Mouse (Mus musculus) left cerebral cortex, postnatal 36 days (tissue): Measurements from ENCODE around the gene Lrrc19. TPM values are rescaled to one million over a fixed set of nuclear protein-coding genes. Genes with fewer than 3 reads are reported as not detected.
"Not testable (repeated sequence)": the region's sequence is repeated elsewhere in the genome, so short reads cannot be mapped to it uniquely, and the experiment has no call there.

ENCODE experiments used
- DNase-seq, 2 experiments: peaks; one replicate each; pipeline ENCODE4 v3.0.0; 2021 to 2022; ENCODE audit warnings: low spot score in 2 of 2, mixed read lengths in 1 of 2
- intact Hi-C: fragments of 180-260 bp; cut with DNase I; formaldehyde crosslinking; loops from one replicate; pipeline ENCODE4 v1.15.1; 2025
- total RNA-seq, 2 experiments: library from RNA; stranded (reverse); gene quantifications; 2 replicates each; pipeline ENCODE4 v1.2.3; 2021

The Lrrc19 gene
- not detected for total RNA-seq

DNA sequence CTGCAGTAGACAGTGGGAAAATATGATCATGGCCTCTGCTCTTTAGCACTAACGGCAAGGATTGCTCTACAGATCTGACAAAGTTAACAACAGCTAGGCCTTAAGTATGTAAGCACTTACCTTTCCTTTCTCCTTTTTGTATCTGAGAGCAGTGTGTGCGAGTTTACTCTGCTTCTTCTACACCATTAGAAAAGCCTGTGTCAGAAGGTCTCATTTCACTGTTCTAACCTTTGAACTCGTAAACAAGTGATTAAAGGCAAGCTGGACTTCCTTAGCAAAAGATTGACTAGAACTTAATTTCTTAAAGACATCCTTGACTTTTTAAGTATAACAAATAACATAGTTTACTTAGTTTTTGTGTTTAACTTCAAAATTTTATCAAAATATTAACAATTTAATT lies at the start of gene Lrrc19:
TSS of gene Lrrc19 (minus strand) at position 225 of the 400 bp plus-strand sequence.
- DNase-seq: no peak
- intact Hi-C loops: no loop called here

DNA sequence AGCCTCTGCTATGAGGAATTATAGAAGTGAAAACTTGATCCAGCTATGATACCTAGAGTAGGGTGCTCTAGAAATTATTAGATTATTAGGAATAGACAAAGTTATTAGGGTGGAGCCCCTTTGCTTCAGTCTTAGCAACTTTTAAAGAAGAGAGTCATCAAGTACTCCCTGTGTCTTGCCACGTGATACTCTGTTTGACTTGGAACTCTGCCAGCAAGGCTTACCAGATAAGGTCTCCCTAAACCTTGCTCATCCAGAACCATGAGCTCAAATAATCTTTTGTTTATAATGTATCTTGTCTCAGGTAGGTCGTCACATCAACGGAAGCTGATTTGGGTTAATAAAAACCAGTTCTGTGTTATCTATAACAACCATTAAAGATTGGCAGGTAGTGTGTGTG lies 46.4 kb upstream of the Lrrc19 start:
- DNase-seq: no peak
- intact Hi-C loops: no loop called here

DNA sequence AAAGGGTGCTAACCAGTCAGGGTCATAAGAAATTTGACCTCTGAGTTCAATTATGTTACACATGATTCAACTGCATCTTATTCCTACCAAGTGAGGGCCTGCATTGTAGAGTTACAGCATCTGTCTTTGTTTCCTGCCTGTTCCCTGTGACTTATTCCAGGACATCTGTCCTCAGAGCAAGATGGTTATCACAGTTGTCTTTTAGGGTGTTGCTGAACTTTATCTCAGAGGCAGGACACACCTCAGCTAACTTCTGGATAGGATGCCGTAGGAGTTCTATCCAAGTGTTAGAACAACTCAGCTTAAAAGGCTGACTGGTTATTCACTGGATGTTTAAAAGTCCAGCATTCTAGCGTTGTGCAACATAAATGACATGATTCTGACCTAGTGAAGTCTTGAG lies 42.2 kb upstream of the Lrrc19 start:
- intact Hi-C loops: no loop called here
- DNase-seq: no peak

DNA sequence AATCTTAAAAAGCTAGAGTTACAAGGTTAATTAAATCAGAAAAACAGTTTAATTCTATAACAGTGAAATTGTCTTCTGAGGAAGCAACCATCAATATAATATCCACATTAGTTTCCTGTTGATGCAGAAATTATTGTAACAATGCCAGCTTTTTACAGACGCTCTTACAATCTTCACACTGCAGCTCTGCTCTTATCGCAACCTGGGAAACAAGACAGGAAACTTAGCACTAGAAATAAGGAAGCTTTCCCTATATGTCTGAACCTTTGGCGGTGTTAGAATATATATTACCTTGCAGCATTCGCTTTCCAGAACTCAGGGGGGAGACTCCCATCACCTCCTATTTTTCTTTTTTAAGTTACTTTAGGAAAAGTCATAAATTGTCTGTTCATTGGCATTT lies 41.1 kb upstream of the Lrrc19 start:
- intact Hi-C loops: no loop called here
- DNase-seq: no peak

DNA sequence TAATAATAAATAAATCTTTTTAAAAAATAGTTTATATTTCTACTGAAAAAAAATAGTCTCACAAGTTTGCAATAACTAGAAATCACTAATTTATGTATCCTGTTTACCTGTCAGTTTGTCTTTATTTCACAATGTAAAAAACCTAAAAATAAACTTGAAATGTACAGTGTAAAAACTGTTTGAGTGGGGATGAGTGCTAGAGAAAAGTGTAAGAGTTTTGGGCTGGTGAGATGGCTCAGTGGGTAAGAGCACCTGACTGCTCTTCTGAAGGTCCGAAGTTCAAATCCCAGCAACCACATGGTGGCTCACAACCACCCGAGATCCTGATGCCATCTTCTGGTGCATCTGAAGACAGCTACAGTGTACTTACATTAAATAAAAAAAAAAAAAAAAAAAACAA lies 39.9 kb upstream of the Lrrc19 start:
- DNase-seq: not testable (repeated sequence)

DNA sequence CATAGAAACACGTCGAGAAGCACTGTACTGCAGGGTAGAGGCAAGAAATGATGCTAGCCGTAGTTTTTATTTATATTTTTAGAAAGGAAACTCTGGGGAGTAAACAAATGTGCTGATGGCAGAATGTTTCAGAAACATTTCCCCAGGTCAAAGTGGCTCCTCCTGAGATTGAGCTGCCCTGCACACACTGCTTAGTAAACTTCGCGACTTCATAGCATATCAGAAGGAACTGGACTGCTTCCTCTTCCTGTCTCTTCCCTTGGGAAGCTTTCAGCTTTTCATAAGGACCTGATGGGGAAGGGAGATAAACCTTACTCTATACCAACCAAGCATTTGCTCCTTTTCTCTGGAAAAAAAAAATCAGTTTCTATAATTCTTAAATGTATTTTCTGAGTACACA lies 33.4 kb upstream of the Lrrc19 start:
- no peak for DNase-seq
- intact Hi-C loops: loop anchor here (10.0 kb wide), 1 partner anchor 221 kb away; no protein-coding TSS in a partner anchor

More for the DNA sequence above, 39.9 kb upstream of the Lrrc19 start:
- intact Hi-C loops: loop anchor here (10.0 kb wide), 1 partner anchor 215 kb away; no protein-coding TSS in a partner anchor

DNA sequence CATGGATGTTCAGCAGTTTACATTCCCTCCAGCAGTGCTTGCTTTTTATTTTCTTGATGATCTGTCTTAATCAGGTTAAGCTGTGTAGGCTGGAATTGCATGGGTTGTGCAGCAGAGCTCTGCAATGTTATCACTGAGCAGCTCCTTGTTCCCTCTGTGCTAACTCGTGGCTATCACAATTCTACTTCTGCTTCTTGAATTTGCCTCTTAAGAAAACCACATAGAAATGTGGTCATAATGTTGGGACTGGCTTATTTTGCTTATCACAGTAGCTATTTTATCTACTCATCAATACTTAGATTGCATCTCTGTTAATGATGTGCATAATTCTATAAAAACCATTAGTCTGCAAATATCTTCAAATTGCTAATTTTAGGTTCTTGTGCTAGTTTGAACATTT lies 32.1 kb upstream of the Lrrc19 start:
- intact Hi-C loops: loop anchor here (10.0 kb wide), 1 partner anchor 223 kb away; no protein-coding TSS in a partner anchor
- no peak for DNase-seq

DNA sequence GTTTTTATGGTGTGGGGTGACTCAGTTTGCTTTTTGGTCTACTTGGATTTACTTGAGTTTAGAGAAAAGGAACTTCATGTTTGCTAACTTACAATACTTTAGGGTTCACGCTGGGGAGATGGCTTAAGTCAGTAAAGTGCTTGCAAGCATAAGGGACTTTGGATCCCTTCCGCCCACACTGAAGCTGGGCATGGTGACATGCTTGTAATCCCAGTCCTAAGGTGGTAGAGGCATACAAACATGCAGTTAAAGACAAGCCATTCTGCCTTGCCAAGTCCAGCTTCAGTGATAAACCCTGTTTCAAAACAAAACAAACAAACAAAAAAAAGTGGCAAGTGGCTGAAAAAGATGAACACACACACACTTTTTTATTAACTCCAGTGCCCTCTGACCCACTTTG lies 31.2 kb upstream of the Lrrc19 start:
- intact Hi-C loops: loop anchor here (10.0 kb wide), 1 partner anchor 224 kb away; no protein-coding TSS in a partner anchor
- no peak for DNase-seq

DNA sequence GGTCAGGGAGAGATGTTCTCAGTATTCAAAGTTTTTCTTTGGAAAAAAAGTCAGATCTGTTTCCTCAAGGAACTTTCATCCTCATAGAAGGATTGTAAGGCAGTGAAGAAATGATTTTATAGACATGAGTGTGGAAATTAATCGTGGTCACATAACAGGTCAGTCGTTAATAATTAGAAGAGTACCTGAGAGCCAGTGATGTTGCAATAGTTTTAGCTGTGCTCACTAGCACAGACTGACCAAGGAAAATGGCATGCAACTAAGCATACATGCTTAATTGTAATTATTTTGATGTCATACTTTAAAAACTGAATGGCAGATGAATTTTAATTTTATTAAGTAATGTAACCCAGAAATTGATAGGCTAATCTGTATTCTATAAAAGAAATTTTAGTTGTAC lies 30.7 kb upstream of the Lrrc19 start:
- intact Hi-C loops: loop anchor here (10.0 kb wide), 1 partner anchor 224 kb away; no protein-coding TSS in a partner anchor
- no peak for DNase-seq

DNA sequence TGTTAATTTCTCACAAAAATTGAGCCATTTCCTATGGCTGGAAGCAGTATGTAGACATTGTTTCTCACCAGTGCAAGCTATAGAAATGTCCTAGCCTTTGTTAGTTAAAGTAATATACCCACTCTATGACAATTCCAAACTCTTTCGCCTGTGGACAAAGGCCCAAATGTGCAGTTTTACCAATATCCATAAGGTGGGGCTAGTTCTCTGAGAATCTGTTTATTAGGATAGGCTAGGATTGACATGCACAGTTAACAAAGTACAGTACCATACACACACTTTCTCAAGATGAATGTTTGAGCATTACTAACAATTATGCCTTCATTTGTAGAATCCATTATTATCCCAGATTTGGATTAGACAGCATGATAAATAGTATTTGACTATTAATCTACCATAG lies 19.8 kb upstream of the Lrrc19 start:
- no peak for DNase-seq
- intact Hi-C loops: no loop called here

DNA sequence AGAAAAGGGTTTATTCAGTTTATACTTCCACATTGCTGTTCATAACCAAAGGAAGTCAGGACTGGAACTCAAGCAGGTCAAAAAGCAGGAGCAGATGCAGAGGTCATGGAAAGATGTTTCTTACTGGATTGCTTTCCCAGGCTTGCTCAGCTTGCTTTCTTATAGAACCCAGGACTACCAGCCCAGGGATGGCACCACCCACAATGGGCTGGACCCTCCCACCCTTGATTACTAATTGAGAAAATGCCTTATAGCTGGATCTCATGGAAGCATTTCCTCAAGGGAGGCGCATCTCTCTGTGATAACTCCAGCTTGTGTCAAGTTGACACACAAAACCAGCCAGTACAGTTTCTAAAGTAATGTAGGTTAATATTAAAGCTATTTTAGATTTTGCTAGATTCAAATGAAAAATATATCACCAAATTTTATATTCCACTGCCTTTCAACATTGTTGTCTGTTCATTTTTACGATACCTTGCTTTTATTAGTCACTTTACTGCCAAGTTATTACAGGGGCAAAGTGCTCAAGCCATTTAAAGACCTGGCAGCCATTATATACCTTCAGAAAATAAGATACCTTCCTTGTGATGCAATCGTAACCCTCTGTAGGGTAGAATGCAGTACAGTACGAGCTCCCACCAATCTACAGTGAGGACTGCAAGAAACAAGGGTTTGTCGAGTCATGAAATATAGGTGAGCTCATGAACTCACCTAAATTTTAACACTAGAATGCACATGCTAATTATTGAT lies 657 bp upstream of the Lrrc19 start:
- intact Hi-C loops, DNase-seq: not testable (repeated sequence)

DNA sequence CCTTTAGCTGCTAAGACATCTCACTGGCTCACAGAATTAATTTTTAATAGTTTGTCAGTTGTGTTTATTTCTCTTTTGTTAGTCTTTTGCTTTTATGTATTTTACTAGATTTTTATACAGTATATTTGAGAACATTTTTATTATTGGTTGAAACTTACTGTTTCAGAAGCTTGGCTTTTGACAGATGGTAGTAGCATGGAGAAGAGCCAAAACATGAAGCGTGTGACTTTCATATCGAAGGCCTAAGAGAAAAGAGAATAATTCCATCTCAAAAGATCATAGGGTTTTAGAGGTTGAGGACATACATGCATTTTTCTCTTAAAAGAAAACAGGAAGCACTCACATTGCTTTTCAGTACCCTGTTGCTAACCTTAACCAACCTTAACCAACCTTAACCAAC lies 6.8 kb downstream of the Lrrc19 start:
- intact Hi-C loops: no loop called here

DNA sequence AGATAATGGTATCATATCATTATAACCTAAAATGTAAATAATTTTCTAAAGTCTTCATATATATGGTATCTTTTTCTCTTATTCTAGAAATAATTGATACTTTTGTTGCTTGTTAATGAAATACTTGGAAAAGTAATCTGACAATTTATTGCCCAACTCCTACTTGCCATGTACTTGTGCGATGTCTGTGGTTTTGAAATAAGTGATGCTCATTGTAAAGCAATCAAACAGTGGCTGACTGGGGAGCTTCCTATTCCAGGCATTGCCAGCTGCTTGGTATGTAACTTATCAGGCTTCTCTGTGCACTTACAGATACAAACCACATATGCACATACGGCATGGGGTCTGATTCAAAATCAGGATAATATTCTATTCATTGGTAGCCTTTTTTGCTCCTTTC lies 29.9 kb downstream of the Lrrc19 start:
- no peak for DNase-seq
- intact Hi-C loops: no loop called here

More for the DNA sequence above, 6.8 kb downstream of the Lrrc19 start:
- no peak for DNase-seq

DNA sequence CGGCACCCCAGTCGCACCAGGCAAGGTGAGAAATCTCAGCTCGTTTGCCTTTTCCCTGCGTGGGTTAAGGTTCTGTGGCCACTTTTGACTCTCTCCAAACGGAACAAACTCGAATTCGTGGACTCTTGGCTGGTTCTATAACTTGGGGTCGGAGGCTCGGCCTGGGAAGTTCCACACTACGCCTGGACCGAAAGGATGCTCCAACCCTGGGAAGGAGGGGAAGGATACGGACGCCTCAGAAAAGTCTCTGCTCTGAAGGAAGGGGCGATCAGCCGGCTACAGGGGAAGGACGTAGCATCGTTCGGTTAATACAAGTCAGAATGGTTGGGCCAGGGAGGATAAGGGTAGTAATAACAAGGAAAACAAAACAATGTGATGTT lies 35.3 kb downstream of the Lrrc19 start:
- DNase-seq: no peak
- intact Hi-C loops: no loop called here

DNA sequence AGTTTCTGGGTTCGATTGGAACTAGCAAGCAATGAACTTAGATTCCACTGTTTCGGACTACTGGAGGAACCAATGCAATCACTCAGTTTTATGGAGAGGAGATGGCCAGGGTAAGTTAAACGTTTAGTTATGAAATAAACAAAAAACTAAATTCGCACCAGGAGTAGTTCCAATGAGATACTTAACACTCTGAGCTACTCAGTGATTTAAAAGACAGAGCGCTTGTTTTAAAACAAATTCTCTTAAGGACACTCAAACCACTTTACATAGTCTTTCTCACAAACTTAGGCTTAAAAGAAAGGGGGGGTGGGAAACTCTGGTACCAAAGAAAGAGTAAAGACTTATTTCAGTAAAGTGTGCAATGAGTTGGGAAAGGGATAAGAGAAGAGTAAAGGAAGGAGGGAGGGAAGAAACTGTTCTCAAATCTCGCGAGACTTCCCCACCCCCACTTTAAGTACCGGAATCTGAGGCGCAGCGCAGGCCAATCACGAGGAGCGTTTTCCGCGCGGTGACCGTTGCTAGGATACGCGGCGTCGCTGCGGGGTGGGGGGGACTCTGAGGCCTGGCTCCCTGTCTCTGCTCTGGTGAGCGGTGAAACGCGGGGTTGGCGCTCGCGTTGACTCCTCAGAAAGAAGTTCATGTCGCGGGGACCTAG lies 35.8 kb downstream of the Lrrc19 start, which contains the start of gene Ift74:
TSS of gene Ift74 (plus strand) at position 520 of the 655 bp plus-strand sequence.
- peak; percentile 92 for DNase-seq
- intact Hi-C loops: no loop called here

DNA sequence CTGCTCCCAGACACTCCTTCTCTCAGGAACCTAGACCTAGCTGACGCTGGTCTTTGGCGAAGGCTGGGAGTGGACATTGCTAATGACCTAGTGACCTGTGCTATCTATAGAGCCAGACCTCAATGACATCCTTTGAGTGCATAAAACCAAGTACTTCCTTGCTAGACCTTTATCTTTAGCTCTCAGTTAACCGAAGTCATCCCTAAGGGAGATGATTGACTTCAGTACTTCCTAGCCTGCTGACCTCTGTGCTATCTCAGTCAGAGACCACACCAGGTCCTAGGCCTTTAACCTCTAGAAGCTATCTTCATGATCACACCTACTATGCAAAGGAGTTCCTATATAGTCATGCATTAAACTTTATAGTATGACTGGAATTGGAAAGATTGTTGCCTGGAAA lies 39.6 kb downstream of the Lrrc19 start:
- DNase-seq: no peak
- intact Hi-C loops: no loop called here

DNA sequence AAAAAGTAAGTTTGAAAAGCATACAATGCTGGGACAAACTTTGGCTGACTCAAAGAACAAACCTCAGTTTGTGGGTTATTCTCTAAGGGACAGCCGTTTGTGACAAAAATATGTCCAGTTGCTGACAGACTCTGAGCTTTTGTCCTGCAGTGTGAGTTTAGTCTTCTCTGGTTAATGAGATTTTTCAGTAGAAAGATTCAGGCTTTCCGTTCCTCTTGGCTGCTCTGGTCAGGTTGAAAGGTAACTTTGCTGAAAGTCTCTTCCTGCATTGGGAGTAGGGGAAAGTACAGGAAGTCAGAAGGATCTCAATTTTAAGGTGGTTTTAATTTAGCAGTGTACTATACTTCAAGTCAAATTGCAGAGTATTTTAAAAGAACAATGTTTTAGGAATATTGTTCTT lies 44.4 kb downstream of the Lrrc19 start:
- intact Hi-C loops: no loop called here
- no peak for DNase-seq

DNA sequence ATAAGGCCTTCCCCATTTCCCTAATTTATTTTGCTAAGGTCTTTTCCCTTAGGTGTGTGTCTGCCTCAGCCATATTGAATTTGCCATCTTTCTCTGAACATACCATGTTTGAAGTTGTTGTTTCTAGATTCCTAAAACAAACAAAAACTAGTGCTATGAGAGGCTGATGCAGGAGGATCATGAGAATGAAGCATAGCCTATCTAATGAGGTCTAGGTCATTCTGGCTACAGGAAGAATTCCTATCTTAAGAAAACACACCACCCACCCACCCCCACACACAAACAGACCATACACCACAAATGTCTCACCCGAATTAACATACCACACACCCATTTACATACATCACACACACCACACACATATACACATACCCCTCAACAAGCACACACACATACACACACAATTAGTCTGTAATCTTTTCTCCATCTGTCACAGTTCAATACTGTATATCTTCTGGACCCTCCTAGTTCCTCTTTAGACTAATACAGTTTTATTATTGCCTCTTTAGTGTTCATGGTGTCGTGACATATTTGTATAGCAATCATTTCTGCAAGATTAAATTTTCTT lies 45.4 kb downstream of the Lrrc19 start:
- no peak for DNase-seq
- intact Hi-C loops: no loop called here

DNA sequence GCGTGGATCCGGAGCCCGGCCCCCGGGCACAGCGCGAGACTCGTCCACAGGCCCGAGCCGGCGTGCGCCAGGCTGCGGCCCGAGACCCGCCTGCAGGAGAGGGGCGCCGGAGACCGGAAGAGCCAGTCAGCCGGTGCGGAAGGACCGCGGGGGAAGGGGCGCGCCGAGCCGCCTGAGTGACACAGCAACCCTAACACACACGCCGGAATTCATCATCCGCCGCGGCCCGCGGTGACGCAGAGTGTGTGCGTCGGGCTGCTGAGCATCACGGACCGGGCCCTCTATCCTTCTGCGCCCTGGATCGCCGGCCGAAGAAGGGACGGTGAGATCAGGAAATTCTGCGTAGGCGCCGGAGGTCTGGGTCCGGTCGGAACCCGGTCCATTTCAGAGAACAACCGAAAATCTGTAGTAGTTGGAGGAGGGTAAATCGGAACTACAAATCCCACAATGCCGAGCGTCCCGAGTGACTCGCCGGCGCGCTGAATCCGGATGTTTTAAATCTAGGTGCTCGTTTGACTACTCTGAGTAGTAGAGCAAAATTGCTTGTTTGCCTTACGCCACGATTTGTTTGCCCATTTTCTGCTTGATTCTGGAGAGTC lies 46.8 kb downstream of the Lrrc19 start, which contains the start of gene Plaa:
TSS of gene Plaa (minus strand) at position 214 of the 599 bp plus-strand sequence.
- DNase-seq: peak; percentile 96
- intact Hi-C loops: loop anchor here (2.0 kb wide), 1 partner anchor 46 kb away; the partner anchor contains the start of genes Caap1 and Gm10306

DNA sequence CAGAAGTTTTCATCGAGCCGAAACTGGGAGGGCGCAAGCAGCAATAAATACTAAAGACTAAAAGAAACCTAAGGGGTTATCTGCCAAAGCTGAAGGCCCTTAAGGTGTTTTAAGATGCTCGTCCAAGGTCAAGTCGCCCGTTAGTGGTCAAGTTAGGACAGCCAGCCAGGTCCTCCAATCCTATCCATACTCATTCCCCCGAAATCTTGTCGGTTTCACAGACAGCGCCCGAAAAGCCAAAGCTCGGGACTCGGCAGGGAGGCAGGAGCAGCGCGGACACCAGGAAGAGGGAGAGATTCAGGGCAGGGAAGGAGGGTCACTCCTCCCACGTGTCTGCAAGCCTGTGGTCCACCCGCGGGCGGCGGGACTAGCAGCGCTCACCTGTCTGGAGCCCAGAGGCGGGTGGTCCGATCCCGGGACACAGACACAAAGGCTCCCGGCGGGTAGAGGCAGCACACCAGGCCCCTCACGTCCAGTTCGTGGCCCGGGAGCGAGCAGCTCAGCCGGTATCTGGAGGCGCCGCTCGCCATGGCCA lies 47.4 kb downstream of the Lrrc19 start:
- no peak for DNase-seq
- intact Hi-C loops: loop anchor here (2.0 kb wide), 1 partner anchor 46 kb away; the partner anchor contains the start of genes Caap1 and Gm10306
